Mouse (Mus musculus) thymus, adult 2 months (tissue): Measurements from ENCODE around the gene Notch4.
A peak's percentile ranks its signal among the peaks of the same experiment; 100 is the strongest.

ENCODE experiments used
- CTCF ChIP-seq: fragments of 200-500 bp; IDR thresholded peaks from 2 replicates; pipeline ENCODE4 v1.5.1; 2012; ENCODE audit warnings: mild to moderate bottlenecking, control low read depth, low read length, moderate library complexity, borderline replicate concordance; ENCODE audit not compliant: control insufficient read depth, poor library complexity, insufficient read depth; ENCODE audit errors: extremely low read depth
- POLR2A ChIP-seq: fragments of 200-500 bp; IDR thresholded peaks from 2 replicates; pipeline ENCODE4 v1.6.1; 2012; ENCODE audit warnings: mild to moderate bottlenecking, low read length, control low read depth, moderate library complexity; ENCODE audit not compliant: control insufficient read depth, poor library complexity, insufficient read depth; ENCODE audit errors: extremely low read depth

- peak; percentile 61; the same call in 1 of the 2 replicates for TF ChIP-seq CTCF
- no peak for TF ChIP-seq POLR2A
Observed at GRCm38 (mm10) chr17:34555483-34555882, 8.6 kb upstream of the Notch4 start.
